ENCODE assay signal across 8 mouse cellular contexts in the genomic region with DNA sequence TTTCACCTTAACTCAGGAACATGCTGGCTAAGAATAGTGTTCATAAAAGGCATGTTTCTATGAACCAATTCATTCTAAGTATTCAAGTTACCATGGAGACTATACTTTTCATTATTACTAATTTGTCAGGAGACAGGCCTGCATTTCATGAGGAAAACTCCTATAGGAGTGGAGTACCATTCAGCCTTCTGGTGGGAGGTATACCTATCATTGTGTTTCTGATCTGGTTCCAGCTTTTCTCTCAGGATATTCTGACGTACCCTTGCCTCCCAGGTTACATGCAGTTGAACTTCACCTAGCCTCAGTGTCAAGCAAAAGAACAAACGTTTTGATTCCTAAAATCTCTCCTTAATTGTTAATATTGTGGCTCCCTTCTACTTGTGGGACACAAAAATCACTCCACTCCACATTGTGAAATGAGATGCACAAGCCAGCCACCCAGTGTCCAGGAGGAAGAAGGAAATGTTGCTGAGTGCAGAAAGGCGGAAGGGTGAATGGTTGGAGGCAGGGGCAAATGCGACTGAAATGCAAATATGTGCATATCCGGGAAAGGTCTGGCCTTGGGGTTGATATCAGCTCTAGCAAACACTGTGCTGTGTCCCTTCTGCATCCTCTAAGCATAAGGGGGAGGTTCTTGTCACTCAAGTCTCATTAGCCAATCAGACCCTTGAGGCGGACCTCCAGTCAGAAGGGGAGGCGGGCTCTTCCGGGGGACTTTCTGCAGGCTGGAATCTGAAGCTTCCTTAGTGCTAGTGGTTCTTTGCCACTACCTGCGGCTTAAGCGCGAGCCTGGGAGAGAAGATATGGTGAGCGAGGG. TPM values are rescaled to one million over a fixed set of nuclear protein-coding genes. Genes with fewer than 3 reads are reported as not detected.
DNase-seq lines count a peak whose midpoint lies in the region; ATAC-seq and TF ChIP-seq lines count a peak whose summit lies in the region.

A gene (plus strand): TSS at position 695 of the 817 bp plus-strand sequence.

- intact Hi-C loops in heart, postnatal 36 days (cut with DNase I) = loop anchor here (5.0 kb wide), 1 partner anchor 127 kb away; no protein-coding TSS in a partner anchor

- peak within 1 kb of the TSS; percentile 71 for H3K4me2 ChIP-seq in forebrain, embryonic 16.5 days (ENCODE audit: low read length)
- H3K4me2 ChIP-seq in lung, embryonic 14.5 days = peak within 1 kb of the TSS; percentile 71

- no peak for TF ChIP-seq POLR2A in MEL (IDR thresholded peaks at IDR 0.05; ENCODE audit: control insufficient read depth in 1 of 2, insufficient read depth in 1 of 2, low read depth in 1 of 2, low read length in 2 of 2, poor library complexity in 1 of 2)

- peaks cover 0 to 1% of the 10 kb centered on the region in 2 experiments; a peak in 1 of 4 replicates for H3K27me3 ChIP-seq in MEL (ENCODE audit: control insufficient read depth in 1 of 2, insufficient read depth in 2 of 2, low read length in 2 of 2)
- H3K27me3 ChIP-seq in forebrain, embryonic 16.5 days (replicated peaks; ENCODE audit: control insufficient read depth, insufficient read depth, low read length) = no peaks in the 10 kb centered on the region
- no peaks in the 10 kb centered on the region for H3K27me3 ChIP-seq in lung, embryonic 14.5 days (ENCODE audit: insufficient read depth, low read length)

- peak; percentile 10 for DNase-seq in MEL (ENCODE audit: low read depth, low spot score)
- DNase-seq in cerebellum, adult 11-12 months = peak; percentile 87
- DNase-seq in heart, postnatal 36 days = peak; percentile 62 to 69
- DNase-seq in layer of hippocampus, adult 8-10 months (ENCODE audit: low spot score in 2 of 2) = peak; percentile 80 to 83
- DNase-seq in lung, embryonic 14.5 days = peak; percentile 95
- DNase-seq in testis, postnatal 14 days (ENCODE audit: low spot score) = peak; percentile 79

- ATAC-seq in forebrain, embryonic 16.5 days = peak; percentile 100
- ATAC-seq in lung, embryonic 14.5 days (ENCODE audit: insufficient read depth) = peak; percentile 100
- ATAC-seq in neutrophil, adult 5-6 weeks (ENCODE audit: extremely low read depth, insufficient number of reproducible peaks, low FRiP score, poor library complexity, severe bottlenecking) = peak; percentile 99

- no peak within 1 kb of the TSS for H3K9ac ChIP-seq in MEL (ENCODE audit: control insufficient read depth, low read depth, low read length, poor library complexity, severe bottlenecking)
- peak within 1 kb of the TSS; percentile 77 for H3K9ac ChIP-seq in forebrain, embryonic 16.5 days (replicated peaks; ENCODE audit: low read depth, low read length)
- peak within 1 kb of the TSS; percentile 79 for H3K9ac ChIP-seq in lung, embryonic 14.5 days

- H3K4me3 ChIP-seq in MEL (ENCODE audit: control insufficient read depth in 1 of 2, insufficient read depth in 1 of 2, low read depth in 2 of 2, low read length in 2 of 2) = no peak within 1 kb of the TSS
- peak within 1 kb of the TSS; percentile 75 for H3K4me3 ChIP-seq in forebrain, embryonic 16.5 days (replicated peaks; ENCODE audit: low read length)
- peak within 1 kb of the TSS; percentile 64 for H3K4me3 ChIP-seq in lung, embryonic 14.5 days (ENCODE audit: low read depth, low read length)

- 8% methylated on average over 12 of the region's 12 CpGs for whole genome bisulfite sequencing in forebrain, embryonic 16.5 days
- WGBS in lung, embryonic 14.5 days = 6% methylated on average over 12 of the region's 12 CpGs

- no peak for TF ChIP-seq RAD21 in MEL (IDR thresholded peaks at IDR 0.05; ENCODE audit: low read depth, low read length)

- H3K4me1 ChIP-seq in MEL (ENCODE audit: control insufficient read depth in 1 of 2, insufficient read depth in 2 of 2, low read length in 2 of 2) = no peaks in the 10 kb centered on the region
- peaks cover 13% of the 10 kb centered on the region for H3K4me1 ChIP-seq in forebrain, embryonic 16.5 days (replicated peaks; ENCODE audit: control insufficient read depth, insufficient read depth, low read length)
- peaks cover 4% of the 10 kb centered on the region; the same call in 1 of the 2 replicates for H3K4me1 ChIP-seq in lung, embryonic 14.5 days (ENCODE audit: insufficient read depth)

- TF ChIP-seq CTCF in MEL (IDR thresholded peaks at IDR 0.05 in 2 of 3, conservative IDR thresholded peaks at IDR 0.05 in 1 of 3; ENCODE audit: control insufficient read depth in 1 of 3, insufficient read depth in 1 of 3, low read depth in 2 of 3, low read length in 3 of 3, poor library complexity in 1 of 3, severe bottlenecking in 1 of 3) = no peak
- TF ChIP-seq CTCF in lung, embryonic 14.5 days (IDR thresholded peaks at IDR 0.05; ENCODE audit: low read depth) = no peak

- no peak within 1 kb of the TSS for H3K27ac ChIP-seq in MEL (ENCODE audit: control insufficient read depth, low read depth, low read length)
- H3K27ac ChIP-seq in forebrain, embryonic 16.5 days (ENCODE audit: low read length) = peak within 1 kb of the TSS; percentile 92
- H3K27ac ChIP-seq in lung, embryonic 14.5 days (ENCODE audit: low read depth) = peak within 1 kb of the TSS; percentile 73

- no peaks in the 10 kb centered on the region for H3K36me3 ChIP-seq in MEL (ENCODE audit: control insufficient read depth in 1 of 2, insufficient read depth in 2 of 2, low read length in 2 of 2)
- H3K36me3 ChIP-seq in forebrain, embryonic 16.5 days (ENCODE audit: control insufficient read depth, insufficient read depth) = peaks cover 14% of the 10 kb centered on the region
- peaks cover 6% of the 10 kb centered on the region; the same call in 1 of the 2 replicates for H3K36me3 ChIP-seq in lung, embryonic 14.5 days (ENCODE audit: insufficient read depth)

- H3K79me2 ChIP-seq in MEL (ENCODE audit: control insufficient read depth, insufficient read depth, low read length, poor library complexity) = no peaks in the 10 kb centered on the region

- no peaks in the 10 kb centered on the region for H3K9me3 ChIP-seq in MEL (replicated peaks; ENCODE audit: insufficient read depth, low read length)
- peaks cover 10% of the 10 kb centered on the region for H3K9me3 ChIP-seq in forebrain, embryonic 16.5 days (ENCODE audit: control insufficient read depth, low read length)
- H3K9me3 ChIP-seq in lung, embryonic 14.5 days (ENCODE audit: low read depth, low read length) = no peaks in the 10 kb centered on the region

- no peak for TF ChIP-seq EP300 in MEL (IDR thresholded peaks at IDR 0.05; ENCODE audit: low read depth in 1 of 2, low read length in 2 of 2)

TF ChIP-seq in MEL, 35 proteins besides CTCF, POLR2A, EP300 and RAD21:
- TF ChIP-seq MAX (IDR thresholded peaks at IDR 0.05; ENCODE audit: low read length) (no peak), ELF1 (IDR thresholded peaks at IDR 0.05; ENCODE audit: low read depth, low read length) (no peak), MAZ (IDR thresholded peaks at IDR 0.05; ENCODE audit: low read depth, low read length) (no peak), HCFC1 (IDR thresholded peaks at IDR 0.05; ENCODE audit: low read depth, low read length) (no peak), GABPA (IDR thresholded peaks at IDR 0.05; ENCODE audit: low read depth, low read length) (no peak), GATA1 (IDR thresholded peaks at IDR 0.05; ENCODE audit: low read depth, low read length) (no peak), MEF2A (IDR thresholded peaks at IDR 0.05; ENCODE audit: extremely low read depth, insufficient replicate concordance, low read depth, low read length, poor library complexity, severe bottlenecking) (no peak), POLR2AphosphoS2 (IDR thresholded peaks at IDR 0.05; ENCODE audit: low read length) (no peak), KAT2A (conservative IDR thresholded peaks at IDR 0.05; ENCODE audit: low read depth, low read length) (no peak), MYC (IDR thresholded peaks at IDR 0.05; ENCODE audit: low read depth, low read length) (no peak), CHD1 (IDR thresholded peaks at IDR 0.05; ENCODE audit: low read depth, low read length) (no peak), TAL1 (IDR thresholded peaks at IDR 0.05; ENCODE audit: low read length) (no peak), JUND (IDR thresholded peaks at IDR 0.05; ENCODE audit: low read depth, low read length) (no peak), ETS1 (IDR thresholded peaks at IDR 0.05; ENCODE audit: low read depth, low read length) (no peak), MYB (IDR thresholded peaks at IDR 0.05; ENCODE audit: low read depth, low read length) (no peak), ZNF384 (IDR thresholded peaks at IDR 0.05; ENCODE audit: low read depth, low read length) (no peak), ZMIZ1 (IDR thresholded peaks at IDR 0.05; ENCODE audit: low read depth, low read length) (no peak)

RNA-seq across cellular contexts. Expression of the gene that starts here (rescaled TPM):
- total RNA-seq in MEL (2012; rRNA removed) = 0.08 TPM in 1 of 2 replicates, not detected in the other
- polyA plus RNA-seq in MEL (2012; ENCODE audit: insufficient read depth in 1 of 2, insufficient read length in 2 of 2, low read depth in 1 of 2, low replicate concordance in 2 of 2, missing spikeins in 1 of 2) = not detected
- polyA plus RNA-seq in forebrain, embryonic 16.5 days (2015; fragmentation: Nextera tagmentation; extraction: Ambion mirVana) = 15.0 and 15.4 TPM in 2 replicates
- total RNA-seq in heart, postnatal 36 days (2021) = 1 to 10 TPM; 1.1 to 1.6 TPM
- total RNA-seq in layer of hippocampus, adult 8-10 months (2022) = 10 to 100 TPM; 23.5 to 29.4 (median 27.6) TPM
- polyA plus RNA-seq in lung, embryonic 14.5 days (2014; fragmentation: Nextera tagmentation; extraction: Ambion mirVana) = 5.4 and 5.6 TPM in 2 replicates
- 40.6 and 45.5 TPM in 2 replicates for total RNA-seq in neutrophil, adult 5-6 weeks (2017)

Comparison
In these comparisons a context has a peak if more than half of its experiments do, and no peak if none do; other contexts are left out.
1. RNA of the gene that starts here (total RNA-seq): 40.6 to 45.5 TPM in neutrophil, adult 5-6 weeks and 23.5 to 29.4 TPM in layer of hippocampus, adult 8-10 months; 1.1 to 1.6 TPM in heart, postnatal 36 days and 0.08 TPM in MEL; every median in the first group is over 4 times any median in the second.
2. Peak in DNase-seq in MEL; RNA of the gene not detected or under 1 TPM.
3. DNase-seq: peak in every context shown above with its lines; median percentile 95 in lung, embryonic 14.5 days; 87 in cerebellum, adult 11-12 months; 82 in layer of hippocampus, adult 8-10 months; 79 in testis, postnatal 14 days; 66 in heart, postnatal 36 days; 10 in MEL.
4. H3K4me3 ChIP-seq: peak in forebrain, embryonic 16.5 days (single experiment) and lung, embryonic 14.5 days (single experiment); none in MEL (0 of 2).
5. Peak in every context shown above with its lines, with median percentiles within 50 percentile points of each other: ATAC-seq.